ENCODE assay signal across 10 mouse cellular contexts in genomic region chr12:83286496-83287492, GRCm38 (mm10).
A peak's percentile ranks its signal among the peaks of the same experiment; 100 is the strongest.
DNase-seq lines count a peak whose midpoint lies in the region; ATAC-seq lines count a peak whose summit lies in the region.
"Had no signal": no experiment of that assay in that cellular context is flagged by ENCODE, and none has a peak within 500 bp of the region (broad histone marks: within the 10 kb centered on the region; RNA-seq: fewer than 3 reads in every experiment).

No protein-coding gene starts in this region.

- no peak overlapping the region for H3K4me2 ChIP-seq in forebrain, embryonic 12.5 days
- H3K4me2 ChIP-seq in forebrain, embryonic 11.5 days (ENCODE audit: low read depth, low read length, severe bottlenecking), result no peak overlapping the region
- H3K4me2 ChIP-seq in hindbrain, embryonic 14.5 days (replicated peaks), result no peak overlapping the region
- no peak overlapping the region for H3K4me2 ChIP-seq in midbrain, embryonic 13.5 days (replicated peaks)
- H3K4me2 ChIP-seq: stomach, embryonic 15.5 days had no signal

- H3K4me3 ChIP-seq in forebrain, embryonic 12.5 days (replicated peaks), result no peak overlapping the region
- H3K4me3 ChIP-seq in forebrain, embryonic 11.5 days (ENCODE audit: low read depth, low read length), result no peak overlapping the region
- H3K4me3 ChIP-seq in hindbrain, embryonic 14.5 days (replicated peaks; ENCODE audit: low read length), result no peak overlapping the region
- H3K4me3 ChIP-seq in midbrain, embryonic 13.5 days (replicated peaks), result no peak overlapping the region
- H3K4me3 ChIP-seq: stomach, embryonic 15.5 days had no signal

- no peak overlapping the region for H3K9ac ChIP-seq in forebrain, embryonic 12.5 days
- H3K9ac ChIP-seq in forebrain, embryonic 11.5 days (ENCODE audit: low read length), result no peak overlapping the region
- no peak overlapping the region for H3K9ac ChIP-seq in hindbrain, embryonic 14.5 days
- H3K9ac ChIP-seq in midbrain, embryonic 13.5 days (replicated peaks), result no peak overlapping the region
- H3K9ac ChIP-seq: stomach, embryonic 15.5 days had no signal

- no peak overlapping the region for H3K27ac ChIP-seq in forebrain, embryonic 12.5 days
- no peak overlapping the region for H3K27ac ChIP-seq in forebrain, embryonic 11.5 days (ENCODE audit: low read depth, low read length)
- H3K27ac ChIP-seq in hindbrain, embryonic 14.5 days, result peak overlapping the region; percentile 32; the same call in 1 of the 2 replicates
- peak overlapping the region; percentile 39 for H3K27ac ChIP-seq in midbrain, embryonic 13.5 days
- H3K27ac ChIP-seq: stomach, embryonic 15.5 days had no signal

- ATAC-seq in forebrain, embryonic 12.5 days (ENCODE audit: low FRiP score), result peak; percentile 61; the same call in 1 of the 2 replicates
- ATAC-seq in forebrain, embryonic 11.5 days (replicated peaks; ENCODE audit: low FRiP score), result no peak
- peak; percentile 24; the same call in 1 of the 2 replicates for ATAC-seq in hindbrain, embryonic 14.5 days (ENCODE audit: low FRiP score)
- ATAC-seq in midbrain, embryonic 13.5 days, result peak; percentile 63

- peaks cover 9% of the 10 kb centered on the region; the same call in 1 of the 2 replicates for H3K4me1 ChIP-seq in forebrain, embryonic 12.5 days
- no peaks in the 10 kb centered on the region for H3K4me1 ChIP-seq in forebrain, embryonic 11.5 days (replicated peaks; ENCODE audit: control insufficient read depth, insufficient read depth, low read length)
- peaks cover 6% of the 10 kb centered on the region for H3K4me1 ChIP-seq in hindbrain, embryonic 14.5 days (replicated peaks; ENCODE audit: control insufficient read depth, insufficient read depth, low read length)
- H3K4me1 ChIP-seq in midbrain, embryonic 13.5 days (replicated peaks), result peaks cover 12% of the 10 kb centered on the region
- H3K4me1 ChIP-seq: stomach, embryonic 15.5 days had no signal

- intact Hi-C loops in left cerebral cortex, postnatal 10 days (cut with DNase I), result no loop called here

- H3K27me3 ChIP-seq in forebrain, embryonic 12.5 days, result no peaks in the 10 kb centered on the region
- H3K27me3 ChIP-seq in forebrain, embryonic 11.5 days (ENCODE audit: control insufficient read depth, insufficient read depth, low read length), result no peaks in the 10 kb centered on the region
- H3K27me3 ChIP-seq in hindbrain, embryonic 14.5 days (ENCODE audit: control insufficient read depth, insufficient read depth, low read length), result no peaks in the 10 kb centered on the region
- H3K27me3 ChIP-seq in midbrain, embryonic 13.5 days, result no peaks in the 10 kb centered on the region
- H3K27me3 ChIP-seq: stomach, embryonic 15.5 days had no signal

- no peaks in the 10 kb centered on the region for H3K36me3 ChIP-seq in forebrain, embryonic 12.5 days (replicated peaks)
- H3K36me3 ChIP-seq in forebrain, embryonic 11.5 days (ENCODE audit: control insufficient read depth, insufficient read depth, low read length), result no peaks in the 10 kb centered on the region
- no peaks in the 10 kb centered on the region for H3K36me3 ChIP-seq in hindbrain, embryonic 14.5 days (replicated peaks; ENCODE audit: control insufficient read depth, insufficient read depth)
- H3K36me3 ChIP-seq in midbrain, embryonic 13.5 days, result no peaks in the 10 kb centered on the region
- H3K36me3 ChIP-seq: stomach, embryonic 15.5 days had no signal

- no peaks in the 10 kb centered on the region for H3K9me3 ChIP-seq in forebrain, embryonic 12.5 days
- H3K9me3 ChIP-seq in forebrain, embryonic 11.5 days (ENCODE audit: control insufficient read depth, low read length), result no peaks in the 10 kb centered on the region
- no peaks in the 10 kb centered on the region for H3K9me3 ChIP-seq in hindbrain, embryonic 14.5 days (ENCODE audit: control insufficient read depth, low read length)
- H3K9me3 ChIP-seq in midbrain, embryonic 13.5 days, result no peaks in the 10 kb centered on the region
- H3K9me3 ChIP-seq: stomach, embryonic 15.5 days had no signal

- WGBS in forebrain, embryonic 12.5 days, result 59% methylated on average over 17 of the region's 17 CpGs
- 70% methylated on average over 17 of the region's 17 CpGs for WGBS in forebrain, embryonic 11.5 days
- 50% methylated on average over 17 of the region's 17 CpGs for WGBS in hindbrain, embryonic 14.5 days
- 62% methylated on average over 17 of the region's 17 CpGs for WGBS in midbrain, embryonic 13.5 days

- no peak for DNase-seq in forebrain, embryonic 11.5 days (ENCODE audit: low spot score)
- peak; percentile 50 for DNase-seq in Muller cell, postnatal 12 days (ENCODE audit: inconsistent ontology term)
- no peak for DNase-seq in hindbrain, embryonic 14.5 days (ENCODE audit: low spot score)
- DNase-seq in liver, result no peak
- DNase-seq in spleen, postnatal 36 days (ENCODE audit: low spot score in 2 of 2), result no peak
- DNase-seq in left cerebral cortex, postnatal 10 days (ENCODE audit: extremely low spot score in 1 of 2, low spot score in 2 of 2), result no peak
- DNase-seq: lung, postnatal 36 days had no signal

Comparison
In these comparisons a context has a peak if more than half of its experiments do, and no peak if none do; other contexts are left out.
1. H3K27ac ChIP-seq: peak in hindbrain, embryonic 14.5 days (single experiment) and midbrain, embryonic 13.5 days (single experiment); none in forebrain, embryonic 12.5 days (single experiment) and forebrain, embryonic 11.5 days (single experiment).